Mouse (Mus musculus): Measurements from ENCODE around the gene Csnk1g2. TPM values are rescaled to one million over a fixed set of nuclear protein-coding genes. Genes with fewer than 3 reads are reported as not detected.

Gene Csnk1g2
- polyA plus RNA-seq, 1 experiment from 2014 or later: 64.6 TPM

GRCm38 (mm10) chr10:80578911-80579310 is 43.7 kb upstream of the Csnk1g2 start:
- H3K9me3 ChIP-seq (replicated peaks; ENCODE audit: control insufficient read depth, low read length): no peaks in the 10 kb centered on the region
- 9% methylated on average over 8 of the region's 8 CpGs for WGBS (ENCODE audit: insufficient replicate concordance)
- H3K4me1 ChIP-seq (ENCODE audit: control insufficient read depth, insufficient read depth, low read length): peaks cover 20% of the 10 kb centered on the region
- no peaks in the 10 kb centered on the region for H3K27me3 ChIP-seq (ENCODE audit: control insufficient read depth, insufficient read depth, low read length)
- no peak for ATAC-seq (replicated peaks; ENCODE audit: insufficient number of reproducible peaks, low FRiP score, low TSS enrichment)
- peak overlapping the region; percentile 29; the same call in 1 of the 2 replicates for H3K9ac ChIP-seq (ENCODE audit: low read depth, low read length)
- H3K36me3 ChIP-seq (ENCODE audit: control insufficient read depth, insufficient read depth, low read length): peaks cover 4% of the 10 kb centered on the region
- H3K4me3 ChIP-seq (ENCODE audit: low read depth, low read length): peak overlapping the region; percentile 78; the same call in 1 of the 2 replicates
- peak overlapping the region; percentile 98 for H3K4me2 ChIP-seq
- H3K27ac ChIP-seq (ENCODE audit: low read depth, low read length): peak overlapping the region; percentile 95

GRCm38 (mm10) chr10:80583047-80583446 is 39.6 kb upstream of the Csnk1g2 start:
- Histone ChIP-seq H3K9ac (ENCODE audit: low read depth, low read length) (no peak overlapping the region), H3K4me2 (no peak overlapping the region), H3K36me3 (ENCODE audit: control insufficient read depth, insufficient read depth, low read length) (peaks cover 4% of the 10 kb centered on the region), H3K27ac (ENCODE audit: low read depth, low read length) (no peak overlapping the region), H3K9me3 (replicated peaks; ENCODE audit: control insufficient read depth, low read length) (no peaks in the 10 kb centered on the region), H3K4me3 (ENCODE audit: low read depth, low read length) (no peak overlapping the region), H3K27me3 (ENCODE audit: control insufficient read depth, insufficient read depth, low read length) (no peaks in the 10 kb centered on the region), H3K4me1 (ENCODE audit: control insufficient read depth, insufficient read depth, low read length) (peaks cover 9% of the 10 kb centered on the region)
- ATAC-seq (replicated peaks; ENCODE audit: insufficient number of reproducible peaks, low FRiP score, low TSS enrichment): no peak
- 81% methylated on average over 5 of the region's 5 CpGs for WGBS (ENCODE audit: insufficient replicate concordance)

- WGBS (ENCODE audit: insufficient replicate concordance): 52% methylated on average over 12 of the region's 12 CpGs
- peaks cover 16% of the 10 kb centered on the region for H3K4me1 ChIP-seq (ENCODE audit: control insufficient read depth, insufficient read depth, low read length)
These were observed 38.6 kb upstream of the Csnk1g2 start for GRCm38 (mm10) chr10:80584045-80584488.

GRCm38 (mm10) chr10:80584642-80585552 is 37.7 kb upstream of the Csnk1g2 start:
- H3K4me3 ChIP-seq (ENCODE audit: low read depth, low read length): peak overlapping the region; percentile 5; the same call in 1 of the 2 replicates
- 76% methylated on average over 12 of the region's 12 CpGs for WGBS (ENCODE audit: insufficient replicate concordance)
- ATAC-seq (replicated peaks; ENCODE audit: insufficient number of reproducible peaks, low FRiP score, low TSS enrichment): 0 out of 2 replicates have a peak, but pooled peaks have one; percentile 16
- peaks cover 4% of the 10 kb centered on the region for H3K36me3 ChIP-seq (ENCODE audit: control insufficient read depth, insufficient read depth, low read length)
- peaks cover 21% of the 10 kb centered on the region for H3K4me1 ChIP-seq (ENCODE audit: control insufficient read depth, insufficient read depth, low read length)
- H3K27me3 ChIP-seq (ENCODE audit: control insufficient read depth, insufficient read depth, low read length): no peaks in the 10 kb centered on the region
- H3K4me2 ChIP-seq: no peak overlapping the region
- no peaks in the 10 kb centered on the region for H3K9me3 ChIP-seq (replicated peaks; ENCODE audit: control insufficient read depth, low read length)
- H3K9ac ChIP-seq (ENCODE audit: low read depth, low read length): 0 out of 2 replicates have a peak overlapping the region, but pooled peaks have one; percentile 16
- 0 out of 2 replicates have a peak overlapping the region, but pooled peaks have one; percentile 6 for H3K27ac ChIP-seq (ENCODE audit: low read depth, low read length)

More at GRCm38 (mm10) chr10:80584045-80584488, 38.6 kb upstream of the Csnk1g2 start:
- Histone ChIP-seq H3K4me3 (ENCODE audit: low read depth, low read length) (no peak overlapping the region), H3K36me3 (ENCODE audit: control insufficient read depth, insufficient read depth, low read length) (peaks cover 4% of the 10 kb centered on the region), H3K27ac (ENCODE audit: low read depth, low read length) (no peak overlapping the region), H3K4me2 (no peak overlapping the region), H3K27me3 (ENCODE audit: control insufficient read depth, insufficient read depth, low read length) (no peaks in the 10 kb centered on the region), H3K9ac (ENCODE audit: low read depth, low read length) (no peak overlapping the region), H3K9me3 (replicated peaks; ENCODE audit: control insufficient read depth, low read length) (no peaks in the 10 kb centered on the region)
- ATAC-seq (replicated peaks; ENCODE audit: insufficient number of reproducible peaks, low FRiP score, low TSS enrichment): no peak

- H3K36me3 ChIP-seq (ENCODE audit: control insufficient read depth, insufficient read depth, low read length): peaks cover 4% of the 10 kb centered on the region
- no peak overlapping the region for H3K27ac ChIP-seq (ENCODE audit: low read depth, low read length)
- H3K9ac ChIP-seq (ENCODE audit: low read depth, low read length): no peak overlapping the region
- no peak for ATAC-seq (replicated peaks; ENCODE audit: insufficient number of reproducible peaks, low FRiP score, low TSS enrichment)
- H3K4me2 ChIP-seq: peak overlapping the region; percentile 27
- H3K27me3 ChIP-seq (ENCODE audit: control insufficient read depth, insufficient read depth, low read length): no peaks in the 10 kb centered on the region
- H3K9me3 ChIP-seq (replicated peaks; ENCODE audit: control insufficient read depth, low read length): no peaks in the 10 kb centered on the region
- peaks cover 21% of the 10 kb centered on the region for H3K4me1 ChIP-seq (ENCODE audit: control insufficient read depth, insufficient read depth, low read length)
- 0 out of 2 replicates have a peak overlapping the region, but pooled peaks have one; percentile 1 for H3K4me3 ChIP-seq (ENCODE audit: low read depth, low read length)
- WGBS (ENCODE audit: insufficient replicate concordance): 95% methylated on average over 8 of the region's 8 CpGs
These were observed 37.1 kb upstream of the Csnk1g2 start for GRCm38 (mm10) chr10:80585581-80585980.

- Histone ChIP-seq H3K4me1 (ENCODE audit: control insufficient read depth, insufficient read depth, low read length) (peaks cover 21% of the 10 kb centered on the region), H3K9me3 (replicated peaks; ENCODE audit: control insufficient read depth, low read length) (no peaks in the 10 kb centered on the region), H3K4me2 (peak overlapping the region; percentile 36), H3K27ac (ENCODE audit: low read depth, low read length) (peak overlapping the region; percentile 75), H3K27me3 (ENCODE audit: control insufficient read depth, insufficient read depth, low read length) (no peaks in the 10 kb centered on the region), H3K36me3 (ENCODE audit: control insufficient read depth, insufficient read depth, low read length) (peaks cover 4% of the 10 kb centered on the region), H3K9ac (ENCODE audit: low read depth, low read length) (peak overlapping the region; percentile 17), H3K4me3 (ENCODE audit: low read depth, low read length) (no peak overlapping the region; the same call in 1 of the 2 replicates)
- ATAC-seq (replicated peaks; ENCODE audit: insufficient number of reproducible peaks, low FRiP score, low TSS enrichment): no peak
- WGBS (ENCODE audit: insufficient replicate concordance): 90% methylated on average over 45 of the region's 51 CpGs
These were observed 36.0 kb upstream of the Csnk1g2 start for GRCm38 (mm10) chr10:80586407-80587304.

GRCm38 (mm10) chr10:80587305-80587657 is 35.4 kb upstream of the Csnk1g2 start:
- H3K27ac ChIP-seq (ENCODE audit: low read depth, low read length): peak overlapping the region; percentile 75
- 41% methylated on average over 3 of the region's 4 CpGs for WGBS (ENCODE audit: insufficient replicate concordance)
- H3K4me2 ChIP-seq: peak overlapping the region; percentile 36
- H3K9ac ChIP-seq (ENCODE audit: low read depth, low read length): peak overlapping the region; percentile 17
- H3K36me3 ChIP-seq (ENCODE audit: control insufficient read depth, insufficient read depth, low read length): peaks cover 4% of the 10 kb centered on the region
- no peaks in the 10 kb centered on the region for H3K9me3 ChIP-seq (replicated peaks; ENCODE audit: control insufficient read depth, low read length)
- H3K27me3 ChIP-seq (ENCODE audit: control insufficient read depth, insufficient read depth, low read length): no peaks in the 10 kb centered on the region
- H3K4me3 ChIP-seq (ENCODE audit: low read depth, low read length): no peak overlapping the region
- no peak for ATAC-seq (replicated peaks; ENCODE audit: insufficient number of reproducible peaks, low FRiP score, low TSS enrichment)
- peaks cover 21% of the 10 kb centered on the region for H3K4me1 ChIP-seq (ENCODE audit: control insufficient read depth, insufficient read depth, low read length)
